Mouse (Mus musculus) lung, postnatal 0 days (tissue): ENCODE data around the gene Nsun4. TPM values are rescaled to one million over a fixed set of nuclear protein-coding genes. Genes with fewer than 3 reads are reported as not detected.
A peak's percentile ranks its signal among the peaks of the same experiment; 100 is the strongest.

Source experiments
- ATAC-seq: fragments of 200-750 bp; cut with Nextera tagmentation; 2 replicates; pipeline ENCODE4 v1.8.0; 2017; ENCODE audit warnings: moderate library complexity
- DNase-seq: peaks from one replicate; pipeline ENCODE4 v3.0.0-alpha.2; 2016; ENCODE audit warnings: low spot score
- H3K27ac ChIP-seq: fragments of 300-500 bp; sonication (generic); 2 replicates; pipeline ENCODE4 v1.5.1; 2014; ENCODE audit warnings: antibody characterized with exemption, mild to moderate bottlenecking, low read length, mixed read lengths
- H3K27me3 ChIP-seq: fragments of 300-500 bp; sonication (generic); replicated peaks from 2 replicates; pipeline ENCODE4 v1.6.1; 2014; ENCODE audit warnings: low read length, mixed read lengths; ENCODE audit not compliant: insufficient read depth
- H3K36me3 ChIP-seq: fragments of 300-500 bp; sonication (generic); 2 replicates; pipeline ENCODE4 v1.6.1; 2014; ENCODE audit warnings: low read length, mixed read lengths; ENCODE audit not compliant: insufficient read depth
- H3K4me1 ChIP-seq: fragments of 300-500 bp; sonication (generic); 2 replicates; pipeline ENCODE4 v1.6.1; 2014; ENCODE audit warnings: antibody characterized with exemption, low read depth, low read length, mixed read lengths; ENCODE audit not compliant: insufficient read depth
- H3K4me2 ChIP-seq: fragments of 300-500 bp; sonication (generic); replicated peaks from 2 replicates; pipeline ENCODE4 v1.6.1; 2014; ENCODE audit warnings: low read depth, mild to moderate bottlenecking, low read length, moderate library complexity, mixed read lengths
- H3K4me3 ChIP-seq: fragments of 300-500 bp; sonication (generic); 2 replicates; pipeline ENCODE4 v1.5.1; 2014; ENCODE audit warnings: low read depth, low read length
- H3K9ac ChIP-seq: fragments of 300-500 bp; sonication (generic); replicated peaks from 2 replicates; pipeline ENCODE4 v1.6.1; 2014; ENCODE audit warnings: low read depth, mild to moderate bottlenecking
- H3K9me3 ChIP-seq: fragments of 300-500 bp; sonication (generic); 2 replicates; pipeline ENCODE4 v1.6.1; 2016; ENCODE audit warnings: low read length, mixed read lengths
- CTCF ChIP-seq: IDR thresholded peaks from 2 replicates; pipeline ENCODE4 v1.5.1; 2016; ENCODE audit warnings: antibody characterized with exemption, mild to moderate bottlenecking
- EP300 ChIP-seq: IDR thresholded peaks from 2 replicates; pipeline ENCODE4 v1.6.1; 2016; ENCODE audit warnings: antibody characterized with exemption, mild to moderate bottlenecking, control low read depth
- whole genome bisulfite sequencing: fragments of 180-500 bp; shearing (Covaris S2); extraction: QIAGEN DNeasy Blood & Tissue Kit; methylation state at CpG from one replicate; pipeline ENCODE4 v1.1.7; 2014; 5-methylcytosine and 5-hydroxymethylcytosine counted together
- polyA plus RNA-seq: library from polyadenylated mRNA; unstranded; fragments of >200 nt; fragmentation: Nextera tagmentation; extraction: Ambion mirVana; gene quantifications from 2 replicates; pipeline ENCODE4 v1.2.1, GENCODE M21; 2015

Gene Nsun4
- polyA plus RNA-seq, 1 experiment from 2014 or later: 37.9 TPM

DNA sequence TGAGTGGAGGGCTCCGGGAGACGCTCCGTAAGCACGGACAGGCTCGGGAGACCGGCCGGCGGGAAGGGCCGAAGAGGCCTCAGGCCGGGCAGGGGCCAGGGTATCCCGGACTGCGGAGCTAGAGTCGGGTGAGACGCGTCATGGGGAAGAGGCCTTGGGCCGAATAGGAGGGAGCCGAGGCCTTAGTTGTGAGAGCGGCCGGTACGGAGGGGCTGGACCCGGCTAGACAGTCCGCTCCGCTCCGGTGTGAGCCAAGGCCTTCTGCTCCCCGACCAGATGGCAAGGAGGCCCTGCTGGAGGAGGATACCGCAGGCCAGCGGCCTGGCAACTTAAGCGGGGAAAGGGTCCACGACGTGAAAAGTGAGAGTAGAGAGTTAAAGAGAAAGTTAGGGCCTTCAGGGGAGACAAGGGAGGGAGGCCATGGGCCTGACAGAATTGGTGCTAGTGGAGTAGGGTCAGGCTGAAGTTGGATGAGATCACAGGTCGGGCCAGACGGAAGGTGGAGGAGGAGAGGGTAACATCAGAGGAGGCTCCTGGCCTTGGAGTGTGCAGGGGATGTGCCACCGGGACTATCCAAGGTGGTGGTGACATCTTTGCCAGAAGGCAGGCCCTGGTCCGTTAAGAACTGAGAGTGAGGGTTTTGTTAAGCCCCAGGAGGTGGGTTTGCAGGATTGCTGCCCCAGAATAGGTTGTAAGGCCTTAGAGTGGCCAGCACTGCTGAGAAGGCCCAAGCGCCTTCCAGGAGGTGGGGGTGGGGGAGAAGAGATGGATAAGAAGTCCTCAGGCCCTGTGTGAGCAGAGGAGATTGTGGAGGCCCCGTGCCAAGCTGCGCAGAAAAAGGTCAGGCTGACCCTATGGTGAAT is 22.9 kb upstream of the Nsun4 start:
- WGBS: 1% methylated on average over 37 of the region's 37 CpGs
- peak overlapping the region; percentile 84 for H3K4me2 ChIP-seq
- H3K27ac ChIP-seq: peak overlapping the region; percentile 98
- peak overlapping the region; percentile 98 for H3K9ac ChIP-seq
- DNase-seq (peak; percentile 56), ATAC-seq (peak; percentile 12)
- H3K27me3 ChIP-seq: no peaks in the 10 kb centered on the region
- H3K36me3 ChIP-seq: peaks cover 10% of the 10 kb centered on the region; the same call in 1 of the 2 replicates
- H3K9me3 ChIP-seq: no peaks in the 10 kb centered on the region
- TF ChIP-seq CTCF (no peak), EP300 (no peak)
- peaks cover 15% of the 10 kb centered on the region; the same call in 1 of the 2 replicates for H3K4me1 ChIP-seq
- peak overlapping the region; percentile 93 for H3K4me3 ChIP-seq

DNA sequence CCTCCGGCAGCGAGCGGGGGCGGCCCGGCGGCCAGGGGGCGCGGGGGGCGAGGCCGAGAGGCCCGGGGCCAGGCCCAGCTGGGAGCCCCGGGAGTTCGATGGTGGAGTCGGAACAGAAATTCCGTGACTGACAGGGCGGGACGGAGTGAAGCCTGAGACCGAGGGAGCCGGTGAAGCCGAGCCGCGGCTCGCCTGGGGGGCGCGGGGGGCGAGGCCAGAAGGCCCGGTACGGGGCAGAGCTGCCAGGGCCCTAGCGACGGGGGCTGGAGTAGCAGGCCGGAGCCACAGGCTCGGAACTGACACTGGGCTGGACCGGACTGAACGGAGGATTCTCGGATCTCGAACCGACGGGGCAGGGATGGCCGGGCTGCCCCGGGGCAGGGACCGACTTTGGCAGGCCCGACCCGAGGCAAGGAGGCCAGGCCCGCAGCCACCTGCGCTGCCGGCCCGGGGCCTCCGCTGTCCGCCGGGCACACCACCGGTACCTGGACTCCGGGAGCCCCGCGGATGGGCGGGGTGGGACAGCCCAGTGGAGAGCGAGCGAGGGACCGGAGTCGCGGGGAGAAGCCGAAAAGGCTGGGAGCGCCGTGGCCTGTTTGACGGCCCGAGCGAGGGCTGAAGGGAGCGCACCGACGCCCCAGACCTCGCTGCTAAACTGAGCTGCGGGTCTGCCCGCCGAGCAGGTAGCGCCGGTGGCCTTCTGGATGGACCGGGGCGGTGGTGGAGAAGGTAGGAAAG is 22.1 kb upstream of the Nsun4 start:
- DNase-seq: peak; percentile 79
- ATAC-seq: peak; percentile 76
- no peaks in the 10 kb centered on the region for H3K27me3 ChIP-seq
- peak overlapping the region; percentile 98 for H3K27ac ChIP-seq
- peak overlapping the region; percentile 84 for H3K4me2 ChIP-seq
- peak overlapping the region; percentile 98 for H3K9ac ChIP-seq
- peaks cover 15% of the 10 kb centered on the region; the same call in 1 of the 2 replicates for H3K4me1 ChIP-seq
- no peaks in the 10 kb centered on the region for H3K9me3 ChIP-seq
- H3K4me3 ChIP-seq: peak overlapping the region; percentile 93
- under 1% methylated on average over 54 of the region's 77 CpGs for WGBS
- no peak for TF ChIP-seq EP300
- TF ChIP-seq CTCF: peak; percentile 59
- H3K36me3 ChIP-seq: peaks cover 5% of the 10 kb centered on the region; the same call in 1 of the 2 replicates

DNA sequence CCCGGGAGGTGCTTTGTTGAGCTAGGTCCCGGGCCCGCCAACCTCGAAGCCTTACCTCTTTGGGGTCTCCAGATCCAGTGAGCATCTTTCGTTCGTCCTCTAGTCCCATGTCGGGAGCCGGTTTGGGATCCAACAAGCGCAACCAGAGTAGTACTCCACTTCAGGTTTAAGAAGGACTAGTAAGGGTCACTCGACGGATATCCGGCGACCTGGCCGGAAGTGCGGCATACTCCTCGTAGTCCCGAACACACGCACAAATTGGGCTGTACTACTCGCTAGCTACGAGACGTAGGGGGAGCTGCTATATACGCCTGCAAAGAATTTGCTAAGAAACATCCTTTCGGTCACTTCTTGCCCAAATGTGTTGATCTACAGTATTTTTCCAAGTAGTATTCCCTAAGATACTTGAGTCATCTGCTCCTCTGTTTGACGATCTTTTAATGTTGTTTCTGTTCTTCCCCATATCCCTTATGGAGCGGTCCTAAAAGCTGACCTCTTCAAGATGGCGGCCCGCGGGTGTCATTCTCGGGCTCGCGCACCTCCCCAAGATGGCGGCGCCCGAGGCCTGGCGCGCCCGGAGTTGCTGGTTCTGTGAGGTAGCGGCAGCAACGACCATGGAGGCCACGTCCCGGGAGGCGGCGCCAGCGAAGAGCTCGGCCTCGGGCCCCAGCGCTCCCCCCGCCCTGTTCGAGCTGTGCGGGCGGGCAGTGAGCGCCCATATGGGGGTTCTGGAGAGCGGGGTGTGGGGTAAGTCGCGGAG is 21.4 kb upstream of the Nsun4 start, which contains the start of the genes Uqcrh and Lrrc41:
TSS of gene Uqcrh (minus strand) at position 211 of the 760 bp plus-strand sequence.
TSS of gene Lrrc41 (plus strand) at position 409 of the 760 bp plus-strand sequence.
- H3K27ac ChIP-seq: peak within 1 kb of the TSS; percentile 98
- ATAC-seq (peak; percentile 94), DNase-seq (peak; percentile 98)
- peak within 1 kb of the TSS; percentile 93 for H3K4me3 ChIP-seq
- under 1% methylated on average over 53 of the region's 55 CpGs for WGBS
- no peaks in the 10 kb centered on the region for H3K9me3 ChIP-seq
- peaks cover 15% of the 10 kb centered on the region; the same call in 1 of the 2 replicates for H3K4me1 ChIP-seq
- TF ChIP-seq EP300 (peak; percentile 70), CTCF (peak; percentile 42)
- peak within 1 kb of the TSS; percentile 98 for H3K9ac ChIP-seq
- H3K4me2 ChIP-seq: peak within 1 kb of the TSS; percentile 84
- no peaks in the 10 kb centered on the region for H3K27me3 ChIP-seq
- no peaks in the 10 kb centered on the region for H3K36me3 ChIP-seq

DNA sequence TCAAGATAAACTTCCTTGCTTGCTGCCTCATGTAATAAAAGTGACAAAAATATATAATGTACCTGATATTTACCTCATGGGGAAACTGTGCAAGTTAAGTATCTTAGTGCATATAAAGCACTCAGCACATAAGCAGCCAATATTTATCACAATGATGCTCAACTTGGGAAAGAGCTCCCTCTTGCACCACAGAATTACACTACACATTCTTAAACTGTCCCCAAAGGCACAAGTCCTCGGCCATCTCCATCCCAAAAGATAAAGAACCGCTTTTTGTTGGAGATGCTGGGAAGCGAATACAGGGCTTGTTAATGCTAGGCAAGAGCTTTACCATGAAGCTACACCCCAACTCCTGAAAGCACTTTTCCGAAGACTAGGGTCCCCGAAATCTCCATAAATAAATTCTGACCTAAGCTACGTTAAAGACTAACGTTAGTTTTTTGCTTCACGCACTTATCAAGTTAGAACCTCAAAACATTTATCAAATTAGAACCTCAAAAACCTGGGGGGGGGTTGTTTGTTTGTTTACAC is 20.5 kb upstream of the Nsun4 start:
- Histone ChIP-seq H3K4me2 (peak overlapping the region; percentile 84), H3K4me1 (peaks cover 15% of the 10 kb centered on the region; the same call in 1 of the 2 replicates), H3K9ac (peak overlapping the region; percentile 72), H3K27me3 (no peaks in the 10 kb centered on the region), H3K27ac (peak overlapping the region; percentile 98), H3K9me3 (no peaks in the 10 kb centered on the region), H3K4me3 (peak overlapping the region; percentile 93), H3K36me3 (0 out of 2 replicates have a peak, but pooled peaks cover under 1% of the 10 kb centered on the region)
- peak; percentile 64 for TF ChIP-seq CTCF
- no peak for TF ChIP-seq EP300
- DNase-seq: peak; percentile 79
- WGBS: under 1% methylated on average over 8 of the region's 8 CpGs
- no peak for ATAC-seq

DNA sequence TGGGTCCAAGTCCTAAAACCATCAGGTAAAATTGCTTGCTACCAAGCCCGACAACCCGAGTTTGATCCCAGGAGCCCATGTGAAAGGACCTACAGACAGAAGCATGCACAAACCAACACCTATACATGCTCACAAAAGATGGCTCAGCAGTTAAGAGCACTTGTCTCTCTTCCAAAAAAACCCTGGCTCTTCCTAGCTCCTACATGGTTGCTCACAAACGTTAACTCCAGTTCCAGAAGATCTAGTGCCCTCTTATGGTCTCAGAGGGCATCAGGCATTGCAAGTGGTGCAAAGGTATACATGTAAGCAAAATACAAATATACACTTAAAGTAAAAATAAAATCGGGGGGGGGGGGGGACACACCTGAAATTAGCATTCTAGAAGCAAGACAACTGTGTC is 19.5 kb upstream of the Nsun4 start:
- ATAC-seq: no peak
- 51% methylated on average over 4 of the region's 4 CpGs for WGBS
- Histone ChIP-seq H3K4me3 (no peak overlapping the region), H3K27ac (no peak overlapping the region), H3K36me3 (0 out of 2 replicates have a peak, but pooled peaks cover 6% of the 10 kb centered on the region), H3K9me3 (no peaks in the 10 kb centered on the region), H3K4me1 (peaks cover 15% of the 10 kb centered on the region; the same call in 1 of the 2 replicates), H3K9ac (no peak overlapping the region), H3K4me2 (no peak overlapping the region), H3K27me3 (no peaks in the 10 kb centered on the region)
- DNase-seq: peak; percentile 66
- TF ChIP-seq CTCF (peak; percentile 72), EP300 (no peak)
